Mouse (Mus musculus) MEL (cell line): ENCODE results near the gene Slc19a1. TPM values are rescaled to one million over a fixed set of nuclear protein-coding genes. Genes with fewer than 3 reads are reported as not detected.

Experiments
- DNase-seq: peaks from one replicate; pipeline ENCODE4 v3.0.0; 2011; ENCODE audit warnings: low read depth, low spot score
- H3K27ac ChIP-seq: 2 replicates; pipeline ENCODE4 v1.5.1; 2012; ENCODE audit warnings: low read depth, mild to moderate bottlenecking, control low read depth, low read length, moderate library complexity; ENCODE audit not compliant: control insufficient read depth
- H3K27me3 ChIP-seq, 2 experiments: fragments of 150-350 bp in 1 of 2; sonication (generic) in 1 of 2; 2 replicates each; pipeline ENCODE4 v1.6.1; 2012; ENCODE audit warnings: low read length in 2 of 2, mild to moderate bottlenecking in 2 of 2, improper control_type of control experiment in 1 of 2, moderate library complexity in 1 of 2; ENCODE audit not compliant: insufficient read depth in 2 of 2, control insufficient read depth in 1 of 2
- H3K36me3 ChIP-seq, 2 experiments: 2 replicates each; pipeline ENCODE4 v1.6.1; 2012 to 2014; ENCODE audit warnings: low read length in 2 of 2, improper control_type of control experiment in 1 of 2, inconsistent platforms in 1 of 2, mild to moderate bottlenecking in 1 of 2; ENCODE audit not compliant: insufficient read depth in 2 of 2, control insufficient read depth in 1 of 2
- H3K4me1 ChIP-seq, 2 experiments: fragments of 150-350 bp in 1 of 2; sonication (generic) in 1 of 2; 2 replicates each; pipeline ENCODE4 v1.6.1; 2012; ENCODE audit warnings: low read length in 2 of 2, improper control_type of control experiment in 1 of 2, mild to moderate bottlenecking in 1 of 2; ENCODE audit not compliant: insufficient read depth in 2 of 2, control insufficient read depth in 1 of 2
- H3K4me3 ChIP-seq, 2 experiments: fragments of 150-350 bp in 1 of 2; sonication (generic) in 1 of 2; 2 replicates each; pipeline ENCODE4 v1.5.1; 2012; ENCODE audit warnings: low read depth in 2 of 2, low read length in 2 of 2, mild to moderate bottlenecking in 2 of 2, moderate library complexity in 2 of 2, control low read depth in 1 of 2, improper control_type of control experiment in 1 of 2; ENCODE audit not compliant: control insufficient read depth in 1 of 2, insufficient read depth in 1 of 2
- H3K79me2 ChIP-seq: 2 replicates; pipeline ENCODE4 v1.6.1; 2012; ENCODE audit warnings: mild to moderate bottlenecking, low read length, moderate library complexity; ENCODE audit not compliant: control insufficient read depth, poor library complexity, insufficient read depth
- H3K9ac ChIP-seq: 2 replicates; pipeline ENCODE4 v1.6.1; 2012; ENCODE audit warnings: low read depth, mild to moderate bottlenecking, control low read depth, low read length, moderate library complexity; ENCODE audit not compliant: control insufficient read depth, poor library complexity, severe bottlenecking
- H3K9me3 ChIP-seq: fragments of 150-350 bp; sonication (generic); replicated peaks from 2 replicates; pipeline ENCODE4 v1.6.1; 2012; ENCODE audit warnings: mild to moderate bottlenecking, low read length, improper control_type of control experiment, moderate library complexity; ENCODE audit not compliant: insufficient read depth
- CHD1 ChIP-seq: IDR thresholded peaks from 2 replicates; pipeline ENCODE4 v1.6.1; 2012; ENCODE audit warnings: low read depth, mild to moderate bottlenecking, inconsistent platforms, low read length, improper control_type of control experiment
- CHD2 ChIP-seq: IDR thresholded peaks from 2 replicates; pipeline ENCODE4 v1.6.1; 2011; ENCODE audit warnings: low read length, improper control_type of control experiment
- CTCF ChIP-seq, 3 experiments: IDR thresholded peaks in 2 of 3; conservative IDR thresholded peaks in 1 of 3; 2 replicates each; pipeline ENCODE4 v1.5.1; 2011 to 2012; ENCODE audit warnings: low read length in 3 of 3, low read depth in 2 of 3, mild to moderate bottlenecking in 2 of 3, improper control_type of control experiment in 1 of 3, inconsistent platforms in 1 of 3, mixed read lengths in 1 of 3, moderate library complexity in 1 of 3; ENCODE audit not compliant: control insufficient read depth in 1 of 3, insufficient read depth in 1 of 3, poor library complexity in 1 of 3, severe bottlenecking in 1 of 3
- ELF1 ChIP-seq: IDR thresholded peaks from 2 replicates; pipeline ENCODE4 v1.6.1; 2014; ENCODE audit warnings: low read depth, mild to moderate bottlenecking, inconsistent platforms, low read length, improper control_type of control experiment, moderate library complexity
- ETS1 ChIP-seq: IDR thresholded peaks from 2 replicates; pipeline ENCODE4 v1.6.1; 2012; ENCODE audit warnings: low read depth, mild to moderate bottlenecking, inconsistent platforms, low read length, improper control_type of control experiment, moderate library complexity
- HCFC1 ChIP-seq: IDR thresholded peaks from 2 replicates; pipeline ENCODE4 v1.6.1; 2012; ENCODE audit warnings: low read depth, mild to moderate bottlenecking, inconsistent platforms, low read length, improper control_type of control experiment, moderate library complexity
- JUND ChIP-seq: IDR thresholded peaks from 2 replicates; pipeline ENCODE4 v1.6.1; 2011; ENCODE audit warnings: low read depth, mild to moderate bottlenecking, improper control_type of control experiment, low read length
- MAZ ChIP-seq: IDR thresholded peaks from 2 replicates; pipeline ENCODE4 v1.6.1; 2012; ENCODE audit warnings: low read depth, mild to moderate bottlenecking, inconsistent platforms, low read length, improper control_type of control experiment
- MYB ChIP-seq: IDR thresholded peaks from 2 replicates; pipeline ENCODE4 v1.6.1; 2011; ENCODE audit warnings: mild to moderate bottlenecking, low read depth, low read length, improper control_type of control experiment
- MYC ChIP-seq: IDR thresholded peaks from 2 replicates; pipeline ENCODE4 v1.6.1; 2011; ENCODE audit warnings: low read depth, mild to moderate bottlenecking, low read length, improper control_type of control experiment, moderate library complexity
- NELFE ChIP-seq: IDR thresholded peaks from 2 replicates; pipeline ENCODE4 v1.6.1; 2011; ENCODE audit warnings: low read depth, low read length, improper control_type of control experiment
- POLR2AphosphoS2 ChIP-seq: IDR thresholded peaks from 2 replicates; pipeline ENCODE4 v1.6.1; 2011; ENCODE audit warnings: low read length, improper control_type of control experiment
- RAD21 ChIP-seq: IDR thresholded peaks from 2 replicates; pipeline ENCODE4 v1.6.1; 2011; ENCODE audit warnings: mild to moderate bottlenecking, low read depth, low read length, improper control_type of control experiment
- SIN3A ChIP-seq: IDR thresholded peaks from 2 replicates; pipeline ENCODE4 v1.6.1; 2012; ENCODE audit warnings: low read length, improper control_type of control experiment, inconsistent platforms
- TCF12 ChIP-seq: IDR thresholded peaks from 2 replicates; pipeline ENCODE4 v1.6.1; 2014; ENCODE audit warnings: low read depth, mild to moderate bottlenecking, inconsistent platforms, low read length, improper control_type of control experiment, moderate library complexity
- UBTF ChIP-seq: IDR thresholded peaks from 2 replicates; pipeline ENCODE4 v1.6.1; 2012; ENCODE audit warnings: low read depth, mild to moderate bottlenecking, inconsistent platforms, low read length, improper control_type of control experiment, moderate library complexity, borderline replicate concordance; ENCODE audit not compliant: insufficient read depth
- ZC3H11A ChIP-seq: IDR thresholded peaks from 2 replicates; pipeline ENCODE4 v1.6.1; 2012; ENCODE audit warnings: low read depth, mild to moderate bottlenecking, inconsistent platforms, low read length, improper control_type of control experiment
- ZMIZ1 ChIP-seq: IDR thresholded peaks from 2 replicates; pipeline ENCODE4 v1.6.1; 2012; ENCODE audit warnings: low read depth, mild to moderate bottlenecking, inconsistent platforms, low read length, improper control_type of control experiment, moderate library complexity
- ZNF384 ChIP-seq: IDR thresholded peaks from 2 replicates; pipeline ENCODE4 v1.6.1; 2012; ENCODE audit warnings: low read depth, mild to moderate bottlenecking, inconsistent platforms, low read length, improper control_type of control experiment
- polyA plus RNA-seq, 2 experiments: library from polyadenylated mRNA; stranded (reverse) in 1 of 2; unstranded in 1 of 2; fragments of >175 nt in 1 of 2; fragments of >200 nt in 1 of 2; gene quantifications; 2 replicates each; pipeline versions ENCODE4 v1.2.1 to v1.2.4; 2012; ENCODE audit warnings: low replicate concordance in 2 of 2, low read depth in 1 of 2; ENCODE audit not compliant: insufficient read length in 2 of 2, insufficient read depth in 1 of 2, missing spikeins in 1 of 2
- total RNA-seq: library from RNA; depleted of rRNA; stranded (reverse); fragments of 300-350 nt; gene quantifications from 2 replicates; pipeline ENCODE4 v1.2.3, GENCODE M21; 2012

Gene Slc19a1
- total and polyA plus RNA-seq, 3 experiments = 65.3 to 86.4 TPM; not detected in 1

GRCm38 (mm10) chr10:77097890-77098200 is 65.8 kb downstream of the Slc19a1 start:
- Histone ChIP-seq H3K9me3 (no peaks in the 10 kb centered on the region), H3K4me1 (no peaks in the 10 kb centered on the region), H3K36me3 (no peaks in the 10 kb centered on the region), H3K27me3 (peaks cover 0 to 14% of the 10 kb centered on the region in 2 experiments; a peak in 3 of 4 replicates), H3K9ac (no peak overlapping the region), H3K4me3 (no peak overlapping the region), H3K79me2 (no peaks in the 10 kb centered on the region), H3K27ac (no peak overlapping the region)
- no peak for DNase-seq
- no peak for TF ChIP-seq POLR2AphosphoS2
- no peak for TF ChIP-seq UBTF
- TF ChIP-seq CHD1 = no peak
- no peak for TF ChIP-seq ELF1
- TF ChIP-seq CHD2 = no peak
- TF ChIP-seq MYC = no peak
- TF ChIP-seq MYB = no peak
- TF ChIP-seq ETS1 = no peak
- TF ChIP-seq ZNF384 = no peak
- no peak for TF ChIP-seq SIN3A
- no peak for TF ChIP-seq CTCF (IDR thresholded peaks at IDR 0.05 in 2 of 3, conservative IDR thresholded peaks at IDR 0.05 in 1 of 3; ENCODE audit: control insufficient read depth in 1 of 3, insufficient read depth in 1 of 3, low read depth in 2 of 3, low read length in 3 of 3, poor library complexity in 1 of 3, severe bottlenecking in 1 of 3)
- TF ChIP-seq TCF12 = no peak
- no peak for TF ChIP-seq RAD21
- no peak for TF ChIP-seq HCFC1
- no peak for TF ChIP-seq MAZ
- TF ChIP-seq ZMIZ1 = no peak
- no peak for TF ChIP-seq JUND

GRCm38 (mm10) chr10:77098619-77099018 is 66.6 kb downstream of the Slc19a1 start:
- H3K4me3 ChIP-seq = no peak overlapping the region
- TF ChIP-seq ETS1 = no peak
- no peak for TF ChIP-seq ZC3H11A
- TF ChIP-seq MYB = no peak
- TF ChIP-seq ZNF384 = no peak
- no peak for TF ChIP-seq NELFE
- TF ChIP-seq HCFC1 = no peak
- H3K4me1 ChIP-seq = no peaks in the 10 kb centered on the region
- peaks cover 0 to 14% of the 10 kb centered on the region in 2 experiments; a peak in 3 of 4 replicates for H3K27me3 ChIP-seq
- DNase-seq = no peak
- H3K36me3 ChIP-seq = no peaks in the 10 kb centered on the region
- H3K9ac ChIP-seq = no peak overlapping the region
- H3K79me2 ChIP-seq = no peaks in the 10 kb centered on the region
- no peak overlapping the region for H3K27ac ChIP-seq
- no peaks in the 10 kb centered on the region for H3K9me3 ChIP-seq
